Mouse (Mus musculus) midbrain, embryonic 13.5 days (tissue): Measurements from ENCODE around the gene Syvn1. TPM values are rescaled to one million over a fixed set of nuclear protein-coding genes. Genes with fewer than 3 reads are reported as not detected.
A peak's percentile ranks its signal among the peaks of the same experiment; 100 is the strongest.

Experiments used
- ATAC-seq: fragments of 200-750 bp; cut with Nextera tagmentation; 2 replicates; pipeline ENCODE4 v1.8.0; 2017; ENCODE audit warnings: mild to moderate bottlenecking, moderate TSS enrichment, moderate library complexity
- H3K27ac ChIP-seq: fragments of 300-500 bp; sonication (generic); 2 replicates; pipeline ENCODE4 v1.5.1; 2015; ENCODE audit warnings: inconsistent platforms, mild to moderate bottlenecking, moderate library complexity
- H3K27me3 ChIP-seq: fragments of 300-500 bp; sonication (generic); 2 replicates; pipeline ENCODE4 v1.6.1; 2015; ENCODE audit warnings: mild to moderate bottlenecking, inconsistent platforms
- H3K36me3 ChIP-seq: fragments of 300-500 bp; sonication (generic); 2 replicates; pipeline ENCODE4 v1.6.1; 2015; ENCODE audit warnings: mild to moderate bottlenecking, inconsistent platforms
- H3K4me1 ChIP-seq: fragments of 300-500 bp; sonication (generic); replicated peaks from 2 replicates; pipeline ENCODE4 v1.6.1; 2015; ENCODE audit warnings: inconsistent platforms
- H3K4me2 ChIP-seq: fragments of 300-500 bp; sonication (generic); replicated peaks from 2 replicates; pipeline ENCODE4 v1.6.1; 2015; ENCODE audit warnings: moderate library complexity, mild to moderate bottlenecking, inconsistent platforms
- H3K4me3 ChIP-seq: fragments of 300-500 bp; sonication (generic); replicated peaks from 2 replicates; pipeline ENCODE4 v1.5.1; 2015; ENCODE audit warnings: mild to moderate bottlenecking, inconsistent platforms
- H3K9ac ChIP-seq: fragments of 300-500 bp; sonication (generic); replicated peaks from 2 replicates; pipeline ENCODE4 v1.6.1; 2015; ENCODE audit warnings: mild to moderate bottlenecking, inconsistent platforms
- H3K9me3 ChIP-seq: fragments of 300-500 bp; sonication (generic); 2 replicates; pipeline ENCODE4 v1.6.1; 2016; ENCODE audit warnings: mild to moderate bottlenecking, inconsistent platforms
- WGBS: fragments of 180-500 bp; shearing (Covaris S2); methylation state at CpG from one replicate; pipeline ENCODE4 v1.1.7; 2015; 5-methylcytosine and 5-hydroxymethylcytosine counted together
- polyA plus RNA-seq: library from polyadenylated mRNA; unstranded; fragments of >200 nt; fragmentation: Nextera tagmentation; extraction: Ambion mirVana; gene quantifications from 2 replicates; pipeline ENCODE4 v1.2.1, GENCODE M21; 2015

The Syvn1 gene
- polyA plus RNA-seq, 1 experiment from 2014 or later: 33.8 TPM

- H3K27me3 ChIP-seq: no peaks in the 10 kb centered on the region
- peak overlapping the region; percentile 100 for H3K4me2 ChIP-seq
Observed at GRCm38 (mm10) chr19:6045366-6046293, 746 bp upstream of the Syvn1 start.

GRCm38 (mm10) chr19:6047154-6047898 is 950 bp downstream of the Syvn1 start:
- WGBS: 2% methylated on average over 44 of the region's 44 CpGs
- ATAC-seq: peak; percentile 19
- peaks cover 43% of the 10 kb centered on the region for H3K36me3 ChIP-seq

More at GRCm38 (mm10) chr19:6045366-6046293, 746 bp upstream of the Syvn1 start:
- peak overlapping the region; percentile 75 for H3K9ac ChIP-seq
- ATAC-seq: peak; percentile 60
- peaks cover 32% of the 10 kb centered on the region for H3K4me1 ChIP-seq
- peak overlapping the region; percentile 99 for H3K27ac ChIP-seq
- H3K9me3 ChIP-seq: no peaks in the 10 kb centered on the region
- peaks cover 26% of the 10 kb centered on the region for H3K36me3 ChIP-seq
- 23% methylated on average over 20 of the region's 20 CpGs for WGBS
- peak overlapping the region; percentile 96 for H3K4me3 ChIP-seq

DNA sequence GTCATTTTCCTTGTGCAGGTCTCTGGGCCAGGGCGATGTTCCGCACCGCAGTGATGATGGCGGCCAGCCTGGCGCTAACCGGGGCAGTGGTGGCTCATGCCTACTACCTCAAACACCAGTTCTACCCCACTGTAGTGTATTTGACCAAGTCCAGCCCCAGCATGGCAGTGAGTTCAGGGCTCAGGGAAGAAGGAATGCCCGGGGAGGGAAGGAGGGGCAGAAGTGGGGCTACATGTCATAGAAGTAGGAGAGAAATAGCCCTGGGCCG is 1.5 kb downstream of the Syvn1 start:
- Histone ChIP-seq H3K27ac (no peak overlapping the region; the same call in 1 of the 2 replicates), H3K36me3 (peaks cover 48% of the 10 kb centered on the region), H3K4me2 (peak overlapping the region; percentile 100), H3K4me3 (peak overlapping the region; percentile 96), H3K4me1 (peaks cover 30% of the 10 kb centered on the region), H3K27me3 (no peaks in the 10 kb centered on the region), H3K9me3 (no peaks in the 10 kb centered on the region), H3K9ac (peak overlapping the region; percentile 93)
- ATAC-seq: no peak
- 90% methylated on average over 8 of the region's 8 CpGs for WGBS

More at GRCm38 (mm10) chr19:6047154-6047898, 950 bp downstream of the Syvn1 start:
- peak overlapping the region; percentile 96 for H3K4me3 ChIP-seq
- H3K9ac ChIP-seq: peak overlapping the region; percentile 93
- no peaks in the 10 kb centered on the region for H3K27me3 ChIP-seq
- H3K4me2 ChIP-seq: peak overlapping the region; percentile 100
- peaks cover 30% of the 10 kb centered on the region for H3K4me1 ChIP-seq
- no peaks in the 10 kb centered on the region for H3K9me3 ChIP-seq
- peak overlapping the region; percentile 99 for H3K27ac ChIP-seq

- WGBS: 94% methylated on average over 11 of the region's 11 CpGs
- Histone ChIP-seq H3K4me3 (peak overlapping the region; percentile 96; the same call in 1 of the 2 replicates), H3K27ac (no peak overlapping the region), H3K9me3 (no peaks in the 10 kb centered on the region), H3K27me3 (no peaks in the 10 kb centered on the region), H3K4me1 (peaks cover 30% of the 10 kb centered on the region), H3K9ac (0 out of 2 replicates have a peak overlapping the region, but pooled peaks have one; percentile 93), H3K4me2 (peak overlapping the region; percentile 100; the same call in 1 of the 2 replicates), H3K36me3 (peaks cover 58% of the 10 kb centered on the region)
- ATAC-seq: no peak
Observed at GRCm38 (mm10) chr19:6048681-6049410, 2.5 kb downstream of the Syvn1 start.

DNA sequence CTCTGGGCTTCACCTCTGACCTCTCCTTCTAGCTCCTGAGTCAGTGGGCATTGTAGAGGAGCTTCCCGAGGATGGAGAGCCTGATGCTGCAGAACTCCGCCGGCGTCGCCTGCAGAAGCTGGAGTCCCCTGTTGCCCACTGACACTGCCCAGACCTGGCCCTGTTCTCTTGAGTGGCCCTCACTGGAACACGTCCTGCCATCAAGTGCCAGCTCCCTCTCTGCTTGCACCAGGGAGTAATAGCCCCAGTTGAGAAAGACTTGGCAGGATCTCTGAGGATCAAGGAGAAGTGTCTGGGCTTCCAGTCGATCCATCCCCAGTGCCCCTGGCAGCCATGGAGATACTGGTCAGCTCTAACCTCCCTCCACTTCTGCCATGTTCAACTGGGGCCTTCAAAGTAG is 6.1 kb downstream of the Syvn1 start:
- H3K4me1 ChIP-seq: peaks cover 30% of the 10 kb centered on the region
- H3K4me2 ChIP-seq: no peak overlapping the region
- ATAC-seq: no peak
- no peak overlapping the region for H3K27ac ChIP-seq
- H3K9ac ChIP-seq: no peak overlapping the region
- 84% methylated on average over 7 of the region's 7 CpGs for WGBS
- no peak overlapping the region for H3K4me3 ChIP-seq
- no peaks in the 10 kb centered on the region for H3K27me3 ChIP-seq
- H3K36me3 ChIP-seq: peaks cover 77% of the 10 kb centered on the region
- H3K9me3 ChIP-seq: no peaks in the 10 kb centered on the region

- Histone ChIP-seq H3K4me1 (peaks cover 21% of the 10 kb centered on the region), H3K4me3 (no peak overlapping the region), H3K9me3 (no peaks in the 10 kb centered on the region), H3K27ac (no peak overlapping the region), H3K27me3 (no peaks in the 10 kb centered on the region), H3K36me3 (peaks cover 70% of the 10 kb centered on the region), H3K4me2 (no peak overlapping the region), H3K9ac (no peak overlapping the region)
- WGBS: 89% methylated on average over 5 of the region's 5 CpGs
- no peak for ATAC-seq
Observed at GRCm38 (mm10) chr19:6054296-6054695, 7.9 kb downstream of the Syvn1 start.

DNA sequence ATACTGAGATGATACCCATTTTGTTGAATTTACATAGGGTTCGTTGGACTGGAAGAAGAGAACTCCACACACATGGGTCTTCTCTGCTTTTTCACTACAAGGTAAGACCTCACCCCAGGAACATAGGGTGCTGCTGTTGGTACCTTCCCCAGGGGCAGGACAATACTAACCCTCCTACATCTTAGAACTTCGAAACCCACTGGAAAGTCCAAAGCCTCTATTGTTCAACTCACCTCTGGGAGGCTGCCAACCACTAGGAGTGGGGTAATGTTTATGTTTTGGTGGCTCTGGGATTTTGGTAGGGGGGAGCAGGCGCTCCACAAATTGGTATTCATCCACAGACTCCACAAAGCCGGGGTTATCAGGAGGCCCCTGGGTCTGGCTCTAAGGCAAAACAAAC is 10.3 kb downstream of the Syvn1 start:
- Histone ChIP-seq H3K4me1 (peaks cover 28% of the 10 kb centered on the region), H3K27ac (no peak overlapping the region), H3K9me3 (no peaks in the 10 kb centered on the region), H3K36me3 (peaks cover 51% of the 10 kb centered on the region), H3K4me3 (peak overlapping the region; percentile 81), H3K27me3 (no peaks in the 10 kb centered on the region), H3K9ac (peak overlapping the region; percentile 78), H3K4me2 (peak overlapping the region; percentile 87)
- 57% methylated on average over 4 of the region's 4 CpGs for WGBS
- no peak for ATAC-seq

DNA sequence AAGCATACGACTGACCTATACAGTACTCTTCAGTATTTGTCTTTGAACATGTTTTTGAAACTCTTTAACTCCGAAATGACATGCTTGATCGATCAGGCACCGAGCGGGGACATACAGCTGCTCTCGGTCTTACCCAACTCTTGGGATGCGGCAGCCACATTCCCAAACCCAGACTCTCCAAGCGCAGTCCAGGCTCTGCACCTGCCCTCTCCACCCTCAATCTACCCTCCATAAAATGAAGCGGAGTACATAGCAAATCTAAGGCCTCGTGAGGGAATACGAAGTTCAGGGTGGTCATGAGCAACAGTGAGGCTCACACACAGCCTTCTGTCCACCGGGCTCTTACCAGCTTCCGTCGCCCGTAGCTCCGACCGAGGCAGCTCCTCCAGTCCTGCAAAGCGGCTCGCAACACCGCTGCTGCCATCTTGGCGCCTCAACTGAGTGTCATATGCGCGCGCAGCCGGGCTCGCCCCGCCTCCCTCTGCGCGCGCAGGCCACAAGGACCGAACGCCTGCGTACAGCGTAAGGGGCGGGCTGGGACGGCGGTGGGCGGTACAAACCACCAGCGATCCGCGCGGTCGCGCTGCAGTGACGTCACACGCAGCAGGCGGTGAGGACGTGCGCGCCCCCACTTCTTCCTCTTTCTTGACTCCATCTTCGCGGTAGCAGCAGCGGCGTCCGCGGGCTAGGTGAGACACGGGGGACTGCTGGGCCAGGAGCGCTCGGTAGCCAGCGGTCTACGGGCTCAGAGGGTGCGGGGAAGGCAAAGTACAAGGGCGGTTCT is 11.1 kb downstream of the Syvn1 start, which contains the start of the genes Mrpl49 and Fau:
Gene Mrpl49 (minus strand): TSS at position 473 of the 784 bp plus-strand sequence.
Gene Fau (plus strand): TSS at position 532 of the 784 bp plus-strand sequence.
- ATAC-seq: peak; percentile 88
- H3K36me3 ChIP-seq: peaks cover 43% of the 10 kb centered on the region

DNA sequence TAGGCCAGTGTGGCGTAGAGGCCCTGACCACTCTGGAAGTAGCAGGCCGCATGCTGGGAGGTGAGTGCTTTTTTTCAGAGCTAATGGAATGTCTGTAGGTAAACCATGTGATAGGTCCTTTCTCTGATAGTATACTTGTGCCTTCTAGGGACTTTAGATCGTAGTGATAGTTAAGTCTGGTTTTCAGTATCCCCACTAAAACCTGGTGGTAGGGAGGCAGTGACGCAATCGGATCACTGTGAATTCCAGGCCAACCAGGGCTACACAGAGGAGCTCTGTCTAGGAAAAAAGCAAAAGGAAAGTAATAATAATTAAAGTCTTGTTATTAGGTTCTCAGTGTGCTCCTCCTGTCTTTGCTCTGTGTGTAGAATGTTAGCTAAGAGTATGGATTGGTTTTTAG is 12.1 kb downstream of the Syvn1 start:
- peaks cover 32% of the 10 kb centered on the region for H3K36me3 ChIP-seq
- peaks cover 46% of the 10 kb centered on the region for H3K4me1 ChIP-seq
- H3K27me3 ChIP-seq: no peaks in the 10 kb centered on the region
- H3K27ac ChIP-seq: no peak overlapping the region
- peak overlapping the region; percentile 86 for H3K4me2 ChIP-seq
- WGBS: 35% methylated on average over 5 of the region's 5 CpGs
- H3K9me3 ChIP-seq: no peaks in the 10 kb centered on the region
- peak overlapping the region; percentile 81 for H3K4me3 ChIP-seq
- peak overlapping the region; percentile 91 for H3K9ac ChIP-seq
- 0 out of 2 replicates have a peak, but pooled peaks have one; percentile 0 for ATAC-seq

More for the DNA sequence above, 11.1 kb downstream of the Syvn1 start, which contains the start of the genes Mrpl49 and Fau:
- peak within 1 kb of the TSS; percentile 91 for H3K9ac ChIP-seq
- H3K4me3 ChIP-seq: peak within 1 kb of the TSS; percentile 81
- no peaks in the 10 kb centered on the region for H3K9me3 ChIP-seq
- H3K27ac ChIP-seq: peak within 1 kb of the TSS; percentile 81
- H3K4me2 ChIP-seq: peak within 1 kb of the TSS; percentile 87
- no peaks in the 10 kb centered on the region for H3K27me3 ChIP-seq
- WGBS: under 1% methylated on average over 63 of the region's 63 CpGs
- H3K4me1 ChIP-seq: peaks cover 36% of the 10 kb centered on the region

GRCm38 (mm10) chr19:6058966-6059365 is 12.6 kb downstream of the Syvn1 start:
- Histone ChIP-seq H3K9ac (peak overlapping the region; percentile 91), H3K27ac (no peak overlapping the region), H3K4me2 (peak overlapping the region; percentile 86), H3K4me1 (peaks cover 51% of the 10 kb centered on the region), H3K27me3 (no peaks in the 10 kb centered on the region), H3K36me3 (peaks cover 28% of the 10 kb centered on the region), H3K4me3 (peak overlapping the region; percentile 81), H3K9me3 (no peaks in the 10 kb centered on the region)
- no peak for ATAC-seq
- WGBS: 82% methylated on average over 5 of the region's 5 CpGs
